Mouse (Mus musculus): ENCODE data around the gene Mogat1. TPM values are rescaled to one million over a fixed set of nuclear protein-coding genes. Genes with fewer than 3 reads are reported as not detected.
"Not testable (repeated sequence)": the region's sequence is repeated elsewhere in the genome, so short reads cannot be mapped to it uniquely, and the experiment has no call there.

Gene Mogat1
- total RNA-seq, 4 experiments from 2014 or later, result not detected

DNA sequence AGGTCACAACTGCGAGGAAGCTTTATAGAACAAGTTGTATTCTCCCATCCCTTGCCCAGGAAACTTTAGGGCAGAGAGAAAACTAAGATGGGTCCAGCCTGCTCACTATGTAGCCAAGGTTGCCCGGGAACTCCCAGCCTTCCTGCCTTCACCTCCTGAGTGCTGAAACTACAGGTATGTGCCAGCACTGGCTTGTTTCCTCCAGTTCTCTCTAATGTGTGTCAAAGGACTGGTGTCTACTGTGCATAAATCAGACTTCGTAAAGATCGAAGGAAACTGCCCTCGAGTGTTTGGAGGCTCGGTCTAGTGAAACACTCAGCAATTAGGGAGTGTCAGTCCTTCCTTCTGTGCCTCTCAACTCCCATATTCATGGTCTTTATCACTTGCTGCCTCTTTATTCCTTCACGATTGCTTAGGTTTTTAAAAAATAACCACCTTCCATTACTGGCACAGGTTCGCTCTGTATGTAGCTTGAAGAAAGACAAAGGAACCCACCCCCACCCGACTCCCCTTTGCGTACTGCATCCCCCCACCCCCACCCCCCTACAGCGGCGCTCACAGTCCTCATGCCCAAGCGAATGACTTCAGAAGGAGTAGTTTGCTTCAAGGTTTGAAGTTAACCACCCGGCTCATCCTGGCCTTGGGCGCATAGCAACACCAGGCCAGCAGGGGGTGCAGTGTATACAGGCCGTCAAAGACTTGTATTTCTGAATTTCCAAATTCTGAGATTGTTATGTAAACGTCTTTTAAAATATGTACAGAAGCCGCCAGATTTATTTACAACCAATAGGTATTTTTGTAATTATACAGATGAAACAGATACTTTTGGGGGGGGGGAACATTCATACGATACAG, 25.7 kb downstream of the Mogat1 start:
- DNase-seq (ENCODE audit: low spot score), result peak; percentile 44

DNA sequence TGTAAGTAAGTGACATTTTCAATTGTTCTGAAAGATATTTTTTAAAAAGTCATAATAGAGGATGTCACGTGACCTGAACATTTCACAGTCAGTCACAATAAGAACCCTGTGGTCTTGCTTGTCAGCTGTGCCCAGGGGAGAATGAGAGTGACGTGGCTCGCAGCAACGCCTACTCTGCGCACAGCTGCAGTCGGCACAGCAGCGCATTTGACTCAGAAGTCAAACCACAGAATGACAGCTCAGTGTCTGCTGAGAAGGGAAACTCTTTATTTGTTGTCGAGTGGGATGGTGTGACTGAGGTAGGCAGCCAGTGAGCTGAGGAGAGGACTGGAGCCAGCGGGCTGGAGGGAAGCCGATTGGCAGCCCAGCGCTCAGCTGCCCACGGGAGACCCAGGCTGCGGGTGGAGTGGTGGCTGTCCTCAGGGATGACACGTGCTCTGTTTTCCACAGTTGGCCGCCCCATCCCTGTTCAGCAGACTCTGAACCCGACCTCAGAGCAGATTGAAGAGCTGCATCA, 26.8 kb downstream of the Mogat1 start:
- DNase-seq (ENCODE audit: low spot score), result peak; percentile 54

- DNase-seq (ENCODE audit: low spot score), result no peak
These were observed 27.6 kb downstream of the Mogat1 start for GRCm38 (mm10) chr1:78538396-78538795.

DNA sequence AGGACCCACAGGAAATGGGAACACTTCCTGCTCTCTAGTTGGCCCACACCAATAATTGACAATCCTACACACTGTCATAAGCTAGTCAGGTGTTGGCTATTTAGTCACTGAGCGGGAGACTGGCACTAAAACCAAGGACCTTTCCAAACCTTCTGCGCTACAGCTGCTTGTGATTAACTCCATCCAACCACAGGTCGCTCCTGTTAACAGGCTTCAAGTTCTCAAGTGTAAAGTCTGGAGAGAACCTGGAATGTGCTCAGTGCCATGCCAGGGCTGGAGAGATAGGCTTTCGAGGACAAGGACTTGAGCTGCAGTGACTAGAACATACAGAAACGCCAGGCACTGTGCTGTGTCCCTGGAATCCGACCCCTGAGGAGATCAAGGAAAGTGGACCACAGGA, 28.4 kb downstream of the Mogat1 start:
- no peak for DNase-seq (ENCODE audit: low spot score)

GRCm38 (mm10) chr1:78543631-78544030, 32.8 kb downstream of the Mogat1 start:
- not testable (repeated sequence) for DNase-seq (ENCODE audit: low spot score)

- no peak for DNase-seq (ENCODE audit: low spot score)
These were observed 35.5 kb downstream of the Mogat1 start for GRCm38 (mm10) chr1:78546258-78546657.

DNA sequence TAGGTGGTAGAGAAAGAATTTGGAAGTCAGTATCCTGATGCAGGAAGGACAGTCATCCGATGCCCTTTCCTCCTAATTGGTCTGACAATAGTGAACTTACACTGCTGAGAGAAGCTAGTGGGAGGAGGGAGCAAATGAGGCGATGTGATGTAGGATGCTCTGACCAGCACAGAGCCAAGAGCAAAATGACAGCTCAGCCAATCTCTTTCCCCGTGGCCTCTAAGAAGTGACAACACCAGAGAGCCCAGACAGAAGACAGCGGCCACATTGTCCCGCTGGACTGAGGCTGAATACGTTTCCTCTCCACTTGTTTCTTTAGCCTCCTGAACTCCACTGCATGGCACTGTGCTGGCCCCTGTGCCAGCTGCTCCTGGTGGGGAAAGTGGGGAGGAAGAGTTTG, 38.2 kb downstream of the Mogat1 start:
- DNase-seq (ENCODE audit: low spot score), result no peak

GRCm38 (mm10) chr1:78554012-78554666, 43.3 kb downstream of the Mogat1 start:
- no peak for DNase-seq (ENCODE audit: low spot score)

GRCm38 (mm10) chr1:78566963-78567362, 56.2 kb downstream of the Mogat1 start:
- DNase-seq (ENCODE audit: low spot score), result no peak

- no peak for DNase-seq (ENCODE audit: low spot score)
These were observed 56.6 kb downstream of the Mogat1 start for GRCm38 (mm10) chr1:78567421-78567820.

- DNase-seq (ENCODE audit: low spot score), result peak; percentile 51
These were observed 57.2 kb downstream of the Mogat1 start for GRCm38 (mm10) chr1:78567834-78568507.

DNA sequence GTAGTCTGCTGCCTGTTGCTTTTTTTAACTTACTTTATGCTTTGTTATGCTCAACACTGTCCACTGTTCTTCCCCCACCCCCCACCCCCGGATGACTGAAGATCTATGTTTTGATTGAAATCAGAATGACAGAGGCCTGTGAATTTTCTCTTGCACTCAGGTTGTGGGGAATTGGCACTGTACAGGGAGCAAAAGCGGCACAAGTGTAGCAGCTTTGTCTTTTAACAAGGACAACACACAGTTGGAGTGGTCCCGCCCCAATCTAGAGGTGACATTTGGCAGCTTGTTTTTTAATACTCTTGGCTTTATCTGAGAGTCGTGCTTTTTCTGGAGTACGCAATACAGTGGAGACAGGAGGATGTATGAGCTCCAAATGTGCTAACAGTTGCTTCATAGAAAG, 58.8 kb downstream of the Mogat1 start:
- no peak for DNase-seq (ENCODE audit: low spot score)

DNA sequence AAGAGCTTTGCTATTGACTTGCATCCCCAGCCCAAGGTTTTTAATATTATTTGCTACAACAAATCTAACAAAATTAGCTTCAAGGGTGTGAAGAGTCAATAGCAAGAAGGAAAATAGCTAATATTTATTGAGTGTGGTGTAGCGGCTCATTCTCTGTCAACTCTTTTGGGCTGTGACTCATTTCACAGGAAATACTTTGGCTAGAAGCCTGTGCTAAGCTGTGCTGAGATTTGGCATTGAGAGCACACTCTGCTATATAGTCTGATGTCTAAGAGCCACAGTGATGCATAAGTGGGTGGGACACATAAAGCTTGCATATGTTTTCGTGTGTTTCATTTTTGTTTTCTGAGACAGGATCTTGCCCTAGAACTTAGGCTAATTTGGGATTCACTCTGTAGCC, 74.3 kb downstream of the Mogat1 start:
- no peak for DNase-seq (ENCODE audit: low spot score)

- no peak for DNase-seq (ENCODE audit: low spot score)
These were observed 76.2 kb downstream of the Mogat1 start for GRCm38 (mm10) chr1:78586986-78587385.

Other genes starting within 250 kb of the Mogat1 start
- under 1 TPM in 3 of 4 experiments, not detected in 1; 0.06 TPM for gene Sgpp2, start 200.6 kb upstream of the Mogat1 start, total RNA-seq (2022)
- 10 to 100 TPM; 43.2 to 52.2 (median 49.6) TPM for gene Farsb, start 22.1 kb upstream of the Mogat1 start, total RNA-seq (2022)
- not detected for gene BC035947, start 1.2 kb downstream of the Mogat1 start, total RNA-seq (2022)
- gene Acsl3, start 146.8 kb downstream of the Mogat1 start, total RNA-seq (2022), result 1 to 10 TPM; 3.1 to 5.5 (median 3.8) TPM
- 1 to 10 TPM; 1.0 to 1.2 (median 1.1) TPM for gene Utp14b, start 147.0 kb downstream of the Mogat1 start, total RNA-seq (2022)

All from heart, adult 8-10 months (tissue).